Mouse (Mus musculus) bone marrow, adult 2 months (tissue): Measurements from ENCODE around the gene Apobec1. TPM values are rescaled to one million over a fixed set of nuclear protein-coding genes. Genes with fewer than 3 reads are reported as not detected.

ENCODE experiments used
- H3K27ac ChIP-seq: fragments of 200-500 bp; 2 replicates; pipeline ENCODE4 v1.5.1; 2012; ENCODE audit warnings: low read depth, mild to moderate bottlenecking, control low read depth, inconsistent platforms, low read length; ENCODE audit not compliant: control insufficient read depth, poor library complexity, insufficient read depth
- H3K4me1 ChIP-seq: fragments of 200-500 bp; 2 replicates; pipeline ENCODE4 v1.6.1; 2011; ENCODE audit warnings: low read length; ENCODE audit not compliant: control insufficient read depth, insufficient read depth
- H3K4me3 ChIP-seq: fragments of 200-500 bp; replicated peaks from 2 replicates; pipeline ENCODE3; 2011; ENCODE audit warnings: mild to moderate bottlenecking, low read depth, low read length, control low read depth; ENCODE audit not compliant: control insufficient read depth
- CTCF ChIP-seq: fragments of 200-500 bp; IDR thresholded peaks from 2 replicates; pipeline ENCODE4 v1.5.1; 2011; ENCODE audit warnings: low read length, control low read depth; ENCODE audit not compliant: control insufficient read depth, insufficient read depth
- POLR2A ChIP-seq: fragments of 200-500 bp; IDR thresholded peaks from 2 replicates; pipeline ENCODE4 v1.6.1; 2011; ENCODE audit warnings: low read depth, mild to moderate bottlenecking, control low read depth, low read length, borderline replicate concordance; ENCODE audit not compliant: control insufficient read depth
- WGBS: fragments of 180-500 bp; shearing (Covaris S2); methylation state at CpG from one replicate; pipeline ENCODE4 v1.1.7; 2018; 5-methylcytosine and 5-hydroxymethylcytosine counted together
- polyA plus RNA-seq: library from polyadenylated mRNA; stranded (reverse); fragments of >200 nt; gene quantifications from 2 replicates; pipeline ENCODE4 v1.2.4, GENCODE M21; 2011; ENCODE audit warnings: low replicate concordance; ENCODE audit not compliant: missing spikeins, insufficient read depth, insufficient read length

Apobec1 gene
- polyA plus RNA-seq, 1 experiment: 23.3 TPM

DNA sequence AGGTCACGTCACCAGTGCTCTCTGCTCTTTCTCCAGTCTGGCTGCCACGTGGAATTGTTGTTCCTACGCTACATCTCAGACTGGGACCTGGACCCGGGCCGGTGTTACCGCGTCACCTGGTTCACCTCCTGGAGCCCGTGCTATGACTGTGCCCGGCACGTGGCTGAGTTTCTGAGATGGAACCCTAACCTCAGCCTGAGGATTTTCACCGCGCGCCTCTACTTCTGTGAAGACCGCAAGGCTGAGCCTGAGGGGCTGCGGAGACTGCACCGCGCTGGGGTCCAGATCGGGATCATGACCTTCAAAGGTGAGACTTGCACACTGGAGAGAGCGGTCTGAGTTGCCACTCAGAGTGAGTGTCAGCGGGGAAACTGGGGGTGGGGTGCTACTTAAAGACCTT, 41.2 kb downstream of the Apobec1 start:
- TF ChIP-seq CTCF (no peak), POLR2A (no peak)
- no peak overlapping the region for H3K4me3 ChIP-seq
- 77% methylated on average over 20 of the region's 20 CpGs for WGBS
- no peak overlapping the region for H3K27ac ChIP-seq
- H3K4me1 ChIP-seq: peaks cover 2% of the 10 kb centered on the region; the same call in 1 of the 2 replicates

DNA sequence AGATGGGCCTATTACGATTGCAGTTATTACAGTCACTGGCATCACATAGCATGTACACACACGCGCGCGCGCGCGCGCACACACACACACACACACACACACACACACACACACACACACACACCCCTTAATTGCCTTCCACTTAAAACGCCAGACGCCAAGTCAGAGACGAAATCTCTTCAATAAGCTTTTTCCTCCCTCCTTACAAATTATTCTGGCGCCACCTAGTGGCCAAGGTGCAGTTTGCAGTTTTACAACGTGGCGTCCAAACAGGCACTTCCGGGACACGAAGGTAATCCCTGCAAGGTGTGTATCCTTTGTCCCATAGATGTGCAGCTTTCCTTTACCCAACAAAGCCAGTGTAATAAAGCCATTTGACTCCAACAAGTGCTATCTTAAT, 41.8 kb downstream of the Apobec1 start:
- Histone ChIP-seq H3K4me1 (peaks cover 2% of the 10 kb centered on the region; the same call in 1 of the 2 replicates), H3K27ac (no peak overlapping the region), H3K4me3 (no peak overlapping the region)
- WGBS: 8% methylated on average over 17 of the region's 17 CpGs
- TF ChIP-seq POLR2A: no peak
- TF ChIP-seq CTCF: peak; percentile 76

DNA sequence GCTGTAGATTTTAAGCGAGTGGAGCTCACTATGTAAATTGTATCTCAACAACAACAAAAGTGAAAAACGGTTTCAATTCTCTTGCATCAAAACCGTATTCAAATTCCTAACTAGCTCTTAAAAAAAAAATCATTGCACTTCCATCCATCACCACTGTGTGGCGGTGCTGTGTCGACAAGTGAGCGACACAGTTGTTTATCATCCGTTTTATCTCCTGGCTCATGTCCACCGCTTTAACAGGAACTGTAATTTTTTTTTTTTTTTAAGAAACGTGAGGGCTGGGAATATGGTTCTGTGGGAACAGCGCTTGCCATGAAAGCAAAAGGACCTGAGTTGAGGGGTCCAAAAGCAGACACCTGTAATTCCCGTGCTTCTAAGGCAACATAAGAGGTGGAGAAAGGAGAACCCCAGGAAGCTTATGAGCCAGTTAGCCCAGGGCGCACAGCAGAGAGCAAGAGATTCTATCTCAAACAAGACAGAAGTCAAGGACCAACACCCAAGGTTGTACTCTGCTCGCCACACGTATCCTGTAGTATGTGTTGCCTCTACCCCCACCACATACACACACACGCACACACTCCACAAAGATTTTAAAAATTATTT, 45.2 kb downstream of the Apobec1 start:
- Histone ChIP-seq H3K4me3 (no peak overlapping the region), H3K27ac (no peak overlapping the region), H3K4me1 (no peaks in the 10 kb centered on the region; the same call in 1 of the 2 replicates)
- 11% methylated on average over 15 of the region's 15 CpGs for WGBS
- TF ChIP-seq CTCF: peak; percentile 69
- TF ChIP-seq POLR2A: no peak

DNA sequence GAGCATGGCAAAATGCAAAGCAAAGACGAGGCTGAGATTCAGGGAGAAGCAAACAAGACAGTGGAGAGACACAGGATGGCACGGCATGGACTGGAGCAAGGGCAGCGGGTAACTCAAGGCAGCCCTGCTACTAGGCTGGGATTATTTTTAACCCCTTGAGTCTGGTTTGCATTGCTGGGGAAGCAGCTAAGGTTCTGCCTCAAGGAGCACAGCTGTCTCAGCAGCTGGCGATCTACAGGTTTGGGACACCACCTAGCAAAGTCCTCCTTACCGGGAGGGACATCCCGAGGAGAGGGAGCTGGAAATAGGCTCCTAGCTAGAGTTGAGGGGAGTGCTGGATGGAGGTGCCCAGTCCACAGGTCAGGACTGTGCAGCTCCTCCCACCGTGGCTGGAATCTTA, 47.0 kb downstream of the Apobec1 start:
- 36% methylated on average over 7 of the region's 7 CpGs for WGBS
- TF ChIP-seq CTCF (no peak), POLR2A (no peak)
- Histone ChIP-seq H3K4me3 (no peak overlapping the region), H3K4me1 (no peaks in the 10 kb centered on the region; the same call in 1 of the 2 replicates), H3K27ac (no peak overlapping the region)

DNA sequence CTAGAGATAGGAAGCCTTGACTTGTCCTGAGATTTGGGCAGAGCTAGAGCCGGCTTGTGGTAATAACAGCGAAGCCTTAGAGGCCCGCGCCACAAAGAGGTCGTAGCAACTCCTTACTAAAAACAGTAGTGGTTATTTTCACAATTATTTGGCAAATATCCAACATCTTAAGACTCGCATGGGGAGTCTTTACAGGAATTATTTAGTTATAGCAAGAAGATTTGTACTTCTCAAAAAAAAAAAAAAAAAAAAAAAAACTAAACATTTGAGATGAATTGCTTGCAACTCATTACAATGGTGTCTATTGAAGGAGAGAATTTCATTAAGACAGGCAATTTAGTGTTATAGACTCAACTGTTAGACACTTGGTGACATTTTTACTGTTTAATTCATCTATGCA, 48.1 kb downstream of the Apobec1 start:
- H3K27ac ChIP-seq: no peak overlapping the region
- 52% methylated on average over 6 of the region's 6 CpGs for WGBS
- H3K4me1 ChIP-seq: no peaks in the 10 kb centered on the region; the same call in 1 of the 2 replicates
- no peak overlapping the region for H3K4me3 ChIP-seq
- TF ChIP-seq CTCF (no peak), POLR2A (no peak)

DNA sequence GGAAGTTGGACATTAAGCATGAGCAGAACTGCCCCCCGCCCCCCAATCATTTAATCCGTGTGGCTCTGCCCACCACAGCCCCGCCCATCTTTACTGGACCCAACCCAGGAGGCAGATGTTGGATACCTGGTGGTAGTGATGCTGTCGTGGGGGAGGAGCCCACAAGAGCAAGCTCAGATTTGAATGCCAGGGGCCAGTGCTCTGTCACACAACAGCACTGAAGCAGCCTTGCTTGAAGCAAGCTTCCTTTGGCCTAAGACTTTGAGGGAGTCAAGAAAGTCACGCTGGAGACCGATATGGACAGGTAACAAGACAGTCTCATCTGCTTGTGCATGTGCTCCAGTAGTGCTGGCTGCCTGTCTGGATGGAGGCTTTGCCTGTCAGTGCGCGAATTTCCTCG, 48.6 kb downstream of the Apobec1 start, which contains the start of gene Aicda:
TSS of gene Aicda (plus strand) at position 196 of the 400 bp plus-strand sequence.
- TF ChIP-seq POLR2A (no peak), CTCF (no peak)
- Histone ChIP-seq H3K4me3 (no peak within 1 kb of the TSS), H3K4me1 (no peaks in the 10 kb centered on the region; the same call in 1 of the 2 replicates), H3K27ac (no peak within 1 kb of the TSS)
- 63% methylated on average over 9 of the region's 9 CpGs for WGBS

DNA sequence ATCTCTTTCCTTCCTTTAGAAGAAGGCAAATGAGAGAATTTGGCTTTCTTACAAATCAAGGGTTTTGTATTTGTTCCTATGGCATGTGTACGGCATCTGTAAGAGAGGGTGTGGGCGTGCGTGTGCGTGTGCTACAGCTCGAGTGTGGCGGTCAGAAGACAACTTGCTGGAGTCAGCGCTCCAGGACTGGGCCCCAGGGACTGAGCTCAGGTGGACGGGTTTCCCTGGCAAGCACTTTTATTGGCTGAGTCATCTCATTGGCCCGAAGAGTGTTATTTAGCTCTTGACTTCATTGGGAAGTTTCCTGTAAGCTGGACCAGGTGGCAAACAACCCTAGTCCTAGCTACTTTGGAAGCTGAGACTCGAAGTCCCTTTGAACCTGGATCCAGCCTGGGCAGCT, 56.3 kb downstream of the Apobec1 start:
- no peak for TF ChIP-seq POLR2A
- Histone ChIP-seq H3K27ac (no peak overlapping the region), H3K4me3 (no peak overlapping the region), H3K4me1 (no peaks in the 10 kb centered on the region)
- 77% methylated on average over 10 of the region's 10 CpGs for WGBS

DNA sequence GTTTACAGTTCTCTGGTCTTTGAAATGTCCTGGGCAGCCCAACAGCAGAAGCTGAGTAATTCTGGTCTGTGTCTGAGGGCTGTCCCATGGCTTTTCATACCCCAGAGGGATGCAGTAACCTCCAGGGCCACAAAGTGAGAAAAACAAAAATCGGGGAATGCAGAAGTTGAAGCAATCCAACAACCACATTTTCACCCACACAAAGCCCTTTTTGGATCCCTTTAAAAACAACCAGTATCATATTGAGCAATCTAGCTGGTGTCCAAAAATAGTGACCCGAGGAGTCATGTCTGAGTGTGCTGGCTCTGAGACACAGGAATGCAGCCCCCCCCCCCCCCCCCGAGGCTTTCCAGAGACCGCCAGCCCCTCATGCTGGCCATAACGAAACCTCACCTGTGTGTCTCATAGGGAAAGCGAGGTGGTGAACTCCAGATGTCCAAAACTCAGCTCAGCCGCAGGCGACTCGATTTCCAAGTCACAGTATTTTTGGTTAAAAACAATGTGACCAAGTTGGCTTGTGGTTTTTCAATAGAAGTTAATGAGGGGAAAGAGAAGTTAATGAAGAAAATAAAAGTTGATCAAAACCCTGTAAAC, 56.9 kb downstream of the Apobec1 start:
- H3K4me1 ChIP-seq: no peaks in the 10 kb centered on the region
- TF ChIP-seq POLR2A: no peak
- TF ChIP-seq CTCF: no peak
- WGBS: 35% methylated on average over 9 of the region's 9 CpGs
- no peak overlapping the region for H3K27ac ChIP-seq
- H3K4me3 ChIP-seq: no peak overlapping the region

DNA sequence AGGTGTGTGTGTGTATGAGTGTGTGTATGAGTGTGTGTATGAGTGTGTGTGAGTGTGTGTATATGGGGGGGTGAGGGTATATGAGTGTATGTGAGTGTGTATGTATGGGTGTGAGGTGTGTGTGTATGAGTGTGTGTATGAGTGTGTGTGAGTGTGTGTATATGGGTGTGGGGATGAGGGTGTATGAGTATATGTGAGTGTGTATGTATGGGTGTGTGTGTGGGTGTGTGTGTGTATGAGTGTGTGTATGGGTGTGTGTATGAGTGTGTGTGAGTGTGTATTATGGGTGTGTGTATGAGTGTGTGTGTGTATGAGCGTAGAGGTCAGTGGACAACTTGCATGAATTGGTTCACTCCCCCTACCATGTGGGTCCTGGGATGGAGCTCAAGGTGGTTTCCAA, 57.6 kb downstream of the Apobec1 start:
- H3K27ac ChIP-seq: no peak overlapping the region

More for the DNA sequence above, 57.6 kb downstream of the Apobec1 start:
- 83% methylated on average over 1 of the region's 1 CpGs for WGBS
- Histone ChIP-seq H3K4me1 (no peaks in the 10 kb centered on the region), H3K4me3 (no peak overlapping the region)
- no peak for TF ChIP-seq POLR2A
- TF ChIP-seq CTCF: no peak
